Mouse (Mus musculus): ENCODE results near the gene Elp1. TPM values are rescaled to one million over a fixed set of nuclear protein-coding genes. Genes with fewer than 3 reads are reported as not detected.

Gene Elp1
- polyA plus RNA-seq (2016; fragmentation: Nextera tagmentation; extraction: Ambion mirVana), result 78.4 and 87.6 TPM in 2 replicates

GRCm38 (mm10) chr4:56801907-56802668 lies at the start of gene Elp1, which contains the start of gene Fam206a:
TSS of gene Elp1 (minus strand) at chr4:56802331.
TSS of gene Fam206a (plus strand) at chr4:56802345.
- H3K4me2 ChIP-seq, result peak within 1 kb of the TSS; percentile 81
- peaks cover 66% of the 10 kb centered on the region for H3K36me3 ChIP-seq
- H3K27ac ChIP-seq, result peak within 1 kb of the TSS; percentile 83
- under 1% methylated on average over 72 of the region's 72 CpGs for WGBS
- H3K9me3 ChIP-seq, result no peaks in the 10 kb centered on the region
- H3K4me3 ChIP-seq (replicated peaks), result peak within 1 kb of the TSS; percentile 92
- peak; percentile 97 for ATAC-seq (ENCODE audit: insufficient number of reproducible peaks, insufficient read depth, low FRiP score, low TSS enrichment, low read depth)
- H3K27me3 ChIP-seq, result no peaks in the 10 kb centered on the region
- H3K9ac ChIP-seq (replicated peaks), result peak within 1 kb of the TSS; percentile 93
- peaks cover 23% of the 10 kb centered on the region for H3K4me1 ChIP-seq (replicated peaks)

- Histone ChIP-seq H3K27ac (no peak overlapping the region), H3K4me3 (replicated peaks) (no peak overlapping the region), H3K9ac (replicated peaks) (no peak overlapping the region), H3K4me2 (no peak overlapping the region), H3K36me3 (peaks cover 13% of the 10 kb centered on the region; the same call in 1 of the 2 replicates), H3K9me3 (no peaks in the 10 kb centered on the region), H3K4me1 (replicated peaks) (no peaks in the 10 kb centered on the region), H3K27me3 (no peaks in the 10 kb centered on the region)
- 37% methylated on average over 6 of the region's 6 CpGs for WGBS
- no peak for ATAC-seq (ENCODE audit: insufficient number of reproducible peaks, insufficient read depth, low FRiP score, low TSS enrichment, low read depth)
These were observed 48.6 kb upstream of the Elp1 start for GRCm38 (mm10) chr4:56850724-56851123.

GRCm38 (mm10) chr4:56848044-56848443 lies 45.9 kb upstream of the Elp1 start:
- peaks cover 31% of the 10 kb centered on the region for H3K36me3 ChIP-seq
- H3K4me1 ChIP-seq (replicated peaks), result no peaks in the 10 kb centered on the region
- no peak overlapping the region for H3K27ac ChIP-seq
- ATAC-seq (ENCODE audit: insufficient number of reproducible peaks, insufficient read depth, low FRiP score, low TSS enrichment, low read depth), result no peak
- no peak overlapping the region for H3K4me3 ChIP-seq (replicated peaks)
- no peaks in the 10 kb centered on the region for H3K27me3 ChIP-seq
- no peak overlapping the region for H3K4me2 ChIP-seq
- peaks cover 7% of the 10 kb centered on the region for H3K9me3 ChIP-seq
- no peak overlapping the region for H3K9ac ChIP-seq (replicated peaks)
- 88% methylated on average over 6 of the region's 6 CpGs for WGBS

- Histone ChIP-seq H3K27ac (no peak overlapping the region), H3K4me2 (no peak overlapping the region), H3K4me3 (replicated peaks) (no peak overlapping the region), H3K4me1 (replicated peaks) (no peaks in the 10 kb centered on the region), H3K36me3 (peaks cover 35% of the 10 kb centered on the region), H3K27me3 (no peaks in the 10 kb centered on the region), H3K9me3 (peaks cover 7% of the 10 kb centered on the region), H3K9ac (replicated peaks) (no peak overlapping the region)
- WGBS, result 88% methylated on average over 3 of the region's 3 CpGs
- no peak for ATAC-seq (ENCODE audit: insufficient number of reproducible peaks, insufficient read depth, low FRiP score, low TSS enrichment, low read depth)
These were observed 45.3 kb upstream of the Elp1 start for GRCm38 (mm10) chr4:56847400-56847799.

- ATAC-seq (ENCODE audit: insufficient number of reproducible peaks, insufficient read depth, low FRiP score, low TSS enrichment, low read depth), result no peak
- Histone ChIP-seq H3K27me3 (no peaks in the 10 kb centered on the region), H3K4me1 (replicated peaks) (no peaks in the 10 kb centered on the region), H3K9me3 (peaks cover 7% of the 10 kb centered on the region), H3K4me3 (replicated peaks) (no peak overlapping the region), H3K27ac (no peak overlapping the region), H3K4me2 (no peak overlapping the region), H3K36me3 (peaks cover 38% of the 10 kb centered on the region), H3K9ac (replicated peaks) (no peak overlapping the region)
- 71% methylated on average over 12 of the region's 12 CpGs for WGBS
These were observed 43.9 kb upstream of the Elp1 start for GRCm38 (mm10) chr4:56845896-56846533.

- Histone ChIP-seq H3K4me3 (replicated peaks) (no peak overlapping the region), H3K9me3 (peaks cover 7% of the 10 kb centered on the region), H3K36me3 (peaks cover 49% of the 10 kb centered on the region), H3K27ac (no peak overlapping the region), H3K4me2 (no peak overlapping the region), H3K4me1 (replicated peaks) (no peaks in the 10 kb centered on the region), H3K27me3 (no peaks in the 10 kb centered on the region), H3K9ac (replicated peaks) (no peak overlapping the region)
- 90% methylated on average over 4 of the region's 4 CpGs for WGBS
- ATAC-seq (ENCODE audit: insufficient number of reproducible peaks, insufficient read depth, low FRiP score, low TSS enrichment, low read depth), result no peak
These were observed 42.8 kb upstream of the Elp1 start for GRCm38 (mm10) chr4:56844911-56845310.

- Histone ChIP-seq H3K4me1 (replicated peaks) (no peaks in the 10 kb centered on the region), H3K9me3 (peaks cover 7% of the 10 kb centered on the region), H3K27me3 (no peaks in the 10 kb centered on the region), H3K4me2 (no peak overlapping the region), H3K36me3 (peaks cover 49% of the 10 kb centered on the region), H3K4me3 (replicated peaks) (no peak overlapping the region), H3K9ac (replicated peaks) (no peak overlapping the region), H3K27ac (no peak overlapping the region)
- 88% methylated on average over 2 of the region's 2 CpGs for WGBS
- no peak for ATAC-seq (ENCODE audit: insufficient number of reproducible peaks, insufficient read depth, low FRiP score, low TSS enrichment, low read depth)
These were observed 41.8 kb upstream of the Elp1 start for GRCm38 (mm10) chr4:56843963-56844362.

- Histone ChIP-seq H3K4me1 (replicated peaks) (no peaks in the 10 kb centered on the region), H3K4me2 (no peak overlapping the region), H3K4me3 (replicated peaks) (no peak overlapping the region), H3K27me3 (no peaks in the 10 kb centered on the region), H3K27ac (no peak overlapping the region), H3K36me3 (peaks cover 61% of the 10 kb centered on the region), H3K9ac (replicated peaks) (no peak overlapping the region), H3K9me3 (peaks cover 7% of the 10 kb centered on the region)
- WGBS, result 86% methylated on average over 7 of the region's 7 CpGs
- ATAC-seq (ENCODE audit: insufficient number of reproducible peaks, insufficient read depth, low FRiP score, low TSS enrichment, low read depth), result no peak
These were observed 40.4 kb upstream of the Elp1 start for GRCm38 (mm10) chr4:56842501-56842900.

- no peaks in the 10 kb centered on the region for H3K4me1 ChIP-seq (replicated peaks)
- peaks cover 64% of the 10 kb centered on the region for H3K36me3 ChIP-seq
- 89% methylated on average over 3 of the region's 3 CpGs for WGBS
- no peak overlapping the region for H3K4me3 ChIP-seq (replicated peaks)
- peaks cover 7% of the 10 kb centered on the region for H3K9me3 ChIP-seq
- no peak overlapping the region for H3K9ac ChIP-seq (replicated peaks)
- no peak for ATAC-seq (ENCODE audit: insufficient number of reproducible peaks, insufficient read depth, low FRiP score, low TSS enrichment, low read depth)
- H3K4me2 ChIP-seq, result no peak overlapping the region
- H3K27me3 ChIP-seq, result no peaks in the 10 kb centered on the region
- no peak overlapping the region for H3K27ac ChIP-seq
These were observed 38.2 kb upstream of the Elp1 start for GRCm38 (mm10) chr4:56840297-56840696.

GRCm38 (mm10) chr4:56837661-56838060 lies 35.5 kb upstream of the Elp1 start:
- Histone ChIP-seq H3K27ac (no peak overlapping the region), H3K36me3 (peaks cover 69% of the 10 kb centered on the region), H3K9me3 (no peaks in the 10 kb centered on the region), H3K27me3 (no peaks in the 10 kb centered on the region), H3K4me2 (no peak overlapping the region), H3K4me3 (replicated peaks) (no peak overlapping the region), H3K4me1 (replicated peaks) (no peaks in the 10 kb centered on the region), H3K9ac (replicated peaks) (no peak overlapping the region)
- 85% methylated on average over 6 of the region's 6 CpGs for WGBS
- no peak for ATAC-seq (ENCODE audit: insufficient number of reproducible peaks, insufficient read depth, low FRiP score, low TSS enrichment, low read depth)

GRCm38 (mm10) chr4:56831998-56832397 lies 29.9 kb upstream of the Elp1 start:
- ATAC-seq (ENCODE audit: insufficient number of reproducible peaks, insufficient read depth, low FRiP score, low TSS enrichment, low read depth), result no peak
- no peak overlapping the region for H3K4me2 ChIP-seq
- H3K9ac ChIP-seq (replicated peaks), result no peak overlapping the region
- no peak overlapping the region for H3K4me3 ChIP-seq (replicated peaks)
- H3K4me1 ChIP-seq (replicated peaks), result peaks cover 10% of the 10 kb centered on the region
- H3K27ac ChIP-seq, result no peak overlapping the region
- H3K9me3 ChIP-seq, result no peaks in the 10 kb centered on the region
- H3K36me3 ChIP-seq, result peaks cover 70% of the 10 kb centered on the region
- 88% methylated on average over 7 of the region's 7 CpGs for WGBS
- H3K27me3 ChIP-seq, result no peaks in the 10 kb centered on the region
